Mouse (Mus musculus) liver, adult 2 months (tissue): ENCODE data around the gene 1810055G02Rik.

Source experiments
- CTCF ChIP-seq: fragments of 200-500 bp; IDR thresholded peaks from 2 replicates; pipeline ENCODE4 v1.5.1; 2011; ENCODE audit warnings: low read depth, low read length, control low read depth
- POLR2A ChIP-seq: fragments of 200-500 bp; IDR thresholded peaks from 2 replicates; pipeline ENCODE4 v1.6.1; 2011; ENCODE audit warnings: low read length, control low read depth; ENCODE audit not compliant: insufficient read depth; ENCODE audit errors: extremely low read depth

DNA sequence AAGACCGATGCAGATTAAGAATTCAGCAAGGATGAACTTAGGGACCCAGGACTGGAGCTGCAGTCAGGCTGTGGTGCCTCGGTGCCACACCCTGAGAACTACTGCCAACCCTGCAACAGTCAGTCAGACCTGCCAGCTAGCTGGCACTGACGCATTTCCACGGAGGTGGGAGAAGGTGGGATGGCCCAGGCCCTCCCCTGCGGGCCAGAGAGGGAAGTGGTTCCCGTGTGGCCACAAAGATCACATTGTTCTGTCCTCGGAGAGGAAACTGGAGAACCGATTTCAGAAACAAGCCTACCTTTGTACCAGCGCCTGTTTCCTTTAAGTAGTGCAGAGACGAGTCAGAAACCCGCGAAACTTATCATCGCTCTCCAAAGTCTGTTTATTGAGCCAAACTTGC lies 39.0 kb upstream of the 1810055G02Rik start:
- no peak for TF ChIP-seq POLR2A
- no peak for TF ChIP-seq CTCF
